Mouse (Mus musculus): ENCODE measurements around the gene Igf1.

Gene Igf1

GRCm38 (mm10) chr10:87860181-87861103 is 2.4 kb downstream of the Igf1 start:
- no peak for DNase-seq (ENCODE audit: low spot score)

- no peak for DNase-seq (ENCODE audit: low spot score)
Observed at GRCm38 (mm10) chr10:87861104-87861455, 3.0 kb downstream of the Igf1 start.

- DNase-seq (ENCODE audit: low spot score) = no peak
Observed at GRCm38 (mm10) chr10:87862899-87863298, 4.8 kb downstream of the Igf1 start.

GRCm38 (mm10) chr10:87863326-87863725 is 5.3 kb downstream of the Igf1 start:
- no peak for DNase-seq (ENCODE audit: low spot score)

- no peak for DNase-seq (ENCODE audit: low spot score)
Observed at GRCm38 (mm10) chr10:87865712-87866111, 7.6 kb downstream of the Igf1 start.

- DNase-seq (ENCODE audit: low spot score) = no peak
Observed at GRCm38 (mm10) chr10:87866448-87866847, 8.4 kb downstream of the Igf1 start.

GRCm38 (mm10) chr10:87867217-87867616 is 9.2 kb downstream of the Igf1 start:
- no peak for DNase-seq (ENCODE audit: low spot score)

- DNase-seq (ENCODE audit: low spot score) = no peak
Observed at GRCm38 (mm10) chr10:87867631-87868030, 9.6 kb downstream of the Igf1 start.

GRCm38 (mm10) chr10:87868349-87869053 is 10.4 kb downstream of the Igf1 start:
- DNase-seq (ENCODE audit: low spot score) = no peak

- no peak for DNase-seq (ENCODE audit: low spot score)
Observed at GRCm38 (mm10) chr10:87869151-87869550, 11.1 kb downstream of the Igf1 start.

- no peak for DNase-seq (ENCODE audit: low spot score)
Observed at GRCm38 (mm10) chr10:87869691-87870090, 11.6 kb downstream of the Igf1 start.

- no peak for DNase-seq (ENCODE audit: low spot score)
Observed at GRCm38 (mm10) chr10:87871863-87872647, 14.0 kb downstream of the Igf1 start.

GRCm38 (mm10) chr10:87872854-87873253 is 14.8 kb downstream of the Igf1 start:
- DNase-seq (ENCODE audit: low spot score) = no peak

- DNase-seq (ENCODE audit: low spot score) = no peak
Observed at GRCm38 (mm10) chr10:87873516-87873915, 15.5 kb downstream of the Igf1 start.

- DNase-seq (ENCODE audit: low spot score) = no peak
Observed at GRCm38 (mm10) chr10:87880071-87880785, 22.2 kb downstream of the Igf1 start.

GRCm38 (mm10) chr10:87885326-87886040 is 27.4 kb downstream of the Igf1 start:
- DNase-seq (ENCODE audit: low spot score) = no peak

GRCm38 (mm10) chr10:87889850-87890249 is 31.8 kb downstream of the Igf1 start:
- DNase-seq (ENCODE audit: low spot score) = no peak

- no peak for DNase-seq (ENCODE audit: low spot score)
Observed at GRCm38 (mm10) chr10:87892256-87892655, 34.2 kb downstream of the Igf1 start.

- no peak for DNase-seq (ENCODE audit: low spot score)
Observed at GRCm38 (mm10) chr10:87893272-87893671, 35.2 kb downstream of the Igf1 start.

- no peak for DNase-seq (ENCODE audit: low spot score)
Observed at GRCm38 (mm10) chr10:87894461-87895120, 36.5 kb downstream of the Igf1 start.

- DNase-seq (ENCODE audit: low spot score) = no peak
Observed at GRCm38 (mm10) chr10:87895351-87895750, 37.3 kb downstream of the Igf1 start.
